Mouse (Mus musculus) effector memory CD4-positive, alpha-beta T cell, adult 5 months (primary cell): ENCODE measurements around the gene Smyd3. TPM values are rescaled to one million over a fixed set of nuclear protein-coding genes. Genes with fewer than 3 reads are reported as not detected.

Source experiments
- polyA plus RNA-seq: library from polyadenylated mRNA; unstranded; fragments of 100-300 nt; shearing (Covaris generic); gene quantifications from one replicate; pipeline ENCODE4 v1.2.1, GENCODE M21; 2017

Smyd3 gene
- 46.2 TPM for polyA plus RNA-seq

GRCm38 (mm10) chr1:179517713-179518465 is at the start of gene Smyd3:
Smyd3 (minus strand) TSS chr1:179518041.

GRCm38 (mm10) chr1:179545768-179546550 is 28.1 kb upstream of the Smyd3 start, which contains the start of the genes Tfb2m and Cnst:
Tfb2m (minus strand) TSS chr1:179546267.
Cnst (plus strand) TSS chr1:179546370.

Other genes starting within 250 kb of the Smyd3 start
- 47.3 TPM for gene Tfb2m, start 28.2 kb upstream of the Smyd3 start, polyA plus RNA-seq
- gene Cnst, start 28.3 kb upstream of the Smyd3 start, polyA plus RNA-seq: 55.2 TPM
- 3.4 TPM for gene Sccpdh, start 150.2 kb upstream of the Smyd3 start, polyA plus RNA-seq
- not detected for gene Kif28, start 227.2 kb upstream of the Smyd3 start, polyA plus RNA-seq